Mouse (Mus musculus) lung, postnatal 0 days (tissue): ENCODE results near the gene Nbea. TPM values are rescaled to one million over a fixed set of nuclear protein-coding genes. Genes with fewer than 3 reads are reported as not detected.

Experiments used
- ATAC-seq: fragments of 200-750 bp; cut with Nextera tagmentation; 2 replicates; pipeline ENCODE4 v1.8.0; 2017; ENCODE audit warnings: moderate library complexity
- DNase-seq: peaks from one replicate; pipeline ENCODE4 v3.0.0-alpha.2; 2016; ENCODE audit warnings: low spot score
- H3K27ac ChIP-seq: fragments of 300-500 bp; sonication (generic); 2 replicates; pipeline ENCODE4 v1.5.1; 2014; ENCODE audit warnings: antibody characterized with exemption, mild to moderate bottlenecking, low read length, mixed read lengths
- H3K27me3 ChIP-seq: fragments of 300-500 bp; sonication (generic); replicated peaks from 2 replicates; pipeline ENCODE4 v1.6.1; 2014; ENCODE audit warnings: low read length, mixed read lengths; ENCODE audit not compliant: insufficient read depth
- H3K36me3 ChIP-seq: fragments of 300-500 bp; sonication (generic); 2 replicates; pipeline ENCODE4 v1.6.1; 2014; ENCODE audit warnings: low read length, mixed read lengths; ENCODE audit not compliant: insufficient read depth
- H3K4me1 ChIP-seq: fragments of 300-500 bp; sonication (generic); 2 replicates; pipeline ENCODE4 v1.6.1; 2014; ENCODE audit warnings: antibody characterized with exemption, low read depth, low read length, mixed read lengths; ENCODE audit not compliant: insufficient read depth
- H3K4me2 ChIP-seq: fragments of 300-500 bp; sonication (generic); replicated peaks from 2 replicates; pipeline ENCODE4 v1.6.1; 2014; ENCODE audit warnings: low read depth, mild to moderate bottlenecking, low read length, moderate library complexity, mixed read lengths
- H3K4me3 ChIP-seq: fragments of 300-500 bp; sonication (generic); 2 replicates; pipeline ENCODE4 v1.5.1; 2014; ENCODE audit warnings: low read depth, low read length
- H3K9ac ChIP-seq: fragments of 300-500 bp; sonication (generic); replicated peaks from 2 replicates; pipeline ENCODE4 v1.6.1; 2014; ENCODE audit warnings: low read depth, mild to moderate bottlenecking
- H3K9me3 ChIP-seq: fragments of 300-500 bp; sonication (generic); 2 replicates; pipeline ENCODE4 v1.6.1; 2016; ENCODE audit warnings: low read length, mixed read lengths
- CTCF ChIP-seq: IDR thresholded peaks from 2 replicates; pipeline ENCODE4 v1.5.1; 2016; ENCODE audit warnings: antibody characterized with exemption, mild to moderate bottlenecking
- EP300 ChIP-seq: IDR thresholded peaks from 2 replicates; pipeline ENCODE4 v1.6.1; 2016; ENCODE audit warnings: antibody characterized with exemption, mild to moderate bottlenecking, control low read depth
- WGBS: fragments of 180-500 bp; shearing (Covaris S2); extraction: QIAGEN DNeasy Blood & Tissue Kit; methylation state at CpG from one replicate; pipeline ENCODE4 v1.1.7; 2014; 5-methylcytosine and 5-hydroxymethylcytosine counted together
- polyA plus RNA-seq: library from polyadenylated mRNA; unstranded; fragments of >200 nt; fragmentation: Nextera tagmentation; extraction: Ambion mirVana; gene quantifications from 2 replicates; pipeline ENCODE4 v1.2.1, GENCODE M21; 2015

Gene Nbea
- polyA plus RNA-seq, 1 experiment from 2014 or later, result 6.3 TPM

DNA sequence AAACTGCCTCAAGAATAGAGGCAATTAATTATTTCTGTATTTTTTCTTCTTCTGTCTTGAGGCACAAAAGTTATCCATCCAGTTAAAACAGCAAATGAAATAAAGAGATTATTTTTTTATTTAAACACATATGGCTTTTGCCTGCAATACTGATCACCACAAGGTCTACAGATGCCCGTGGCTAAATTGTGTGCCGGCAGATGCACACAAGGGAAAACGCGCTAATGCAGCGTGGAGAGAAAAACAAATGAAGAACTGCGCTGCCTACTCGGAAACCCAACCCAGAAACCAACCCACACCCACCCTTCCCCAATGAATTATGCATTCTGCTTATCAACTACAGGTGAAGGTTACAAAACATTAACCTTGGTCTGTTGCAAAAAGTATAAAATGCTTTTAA lies 408.3 kb downstream of the Nbea start:
- ATAC-seq, result no peak

DNA sequence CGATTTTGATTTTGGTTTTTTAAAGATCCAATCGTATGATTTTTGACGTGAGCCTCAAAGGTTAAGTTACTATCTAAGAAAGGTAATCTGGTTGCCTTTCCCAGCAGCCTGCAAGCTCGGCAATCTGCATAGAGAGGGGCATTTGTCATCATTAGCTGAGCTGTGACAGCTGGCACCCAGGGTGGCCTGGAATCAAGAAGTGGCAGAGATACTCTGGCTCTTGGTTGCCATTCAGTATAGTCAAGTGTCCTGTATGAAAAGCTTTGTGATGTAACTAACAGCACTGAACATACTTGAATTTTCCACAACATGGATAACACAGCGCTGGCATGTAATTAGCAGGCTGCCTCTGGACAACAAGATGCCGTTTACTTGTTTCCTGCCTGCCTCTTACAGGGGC lies 409.3 kb downstream of the Nbea start:
- Histone ChIP-seq H3K27me3 (peaks cover 3% of the 10 kb centered on the region), H3K4me1 (no peaks in the 10 kb centered on the region), H3K36me3 (no peaks in the 10 kb centered on the region), H3K9ac (no peak overlapping the region), H3K9me3 (no peaks in the 10 kb centered on the region), H3K27ac (no peak overlapping the region), H3K4me3 (no peak overlapping the region), H3K4me2 (no peak overlapping the region)
- DNase-seq (no peak), ATAC-seq (no peak)
- 51% methylated on average over 6 of the region's 6 CpGs for WGBS
- no peak for TF ChIP-seq CTCF
- TF ChIP-seq EP300, result no peak

More for the DNA sequence above, 408.3 kb downstream of the Nbea start:
- 79% methylated on average over 7 of the region's 7 CpGs for WGBS
- Histone ChIP-seq H3K4me2 (no peak overlapping the region), H3K9me3 (no peaks in the 10 kb centered on the region), H3K9ac (no peak overlapping the region), H3K36me3 (no peaks in the 10 kb centered on the region), H3K27ac (no peak overlapping the region), H3K27me3 (peaks cover 9% of the 10 kb centered on the region), H3K4me1 (no peaks in the 10 kb centered on the region), H3K4me3 (no peak overlapping the region)
- no peak for DNase-seq
- TF ChIP-seq EP300 (no peak), CTCF (no peak)

DNA sequence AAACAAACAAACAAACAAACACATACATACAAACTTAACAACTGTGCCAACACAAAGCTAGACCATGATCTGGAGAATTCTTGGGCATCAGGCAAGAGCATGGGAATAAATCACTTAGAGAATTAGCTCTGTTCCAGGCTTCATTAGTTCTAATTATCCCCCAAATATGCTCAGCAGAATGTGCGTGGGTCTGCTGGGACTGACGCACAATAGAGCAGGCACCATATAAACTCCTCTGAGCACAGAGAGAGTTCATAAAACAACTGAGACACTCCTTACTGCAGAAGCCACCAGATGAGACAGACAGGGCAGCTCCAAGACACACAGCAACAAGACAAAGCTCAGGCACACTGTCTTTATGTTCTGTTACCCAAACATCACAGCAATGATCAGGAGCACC lies 414.2 kb downstream of the Nbea start:
- Histone ChIP-seq H3K27ac (no peak overlapping the region), H3K4me1 (no peaks in the 10 kb centered on the region), H3K36me3 (no peaks in the 10 kb centered on the region), H3K27me3 (no peaks in the 10 kb centered on the region), H3K4me2 (no peak overlapping the region), H3K4me3 (no peak overlapping the region), H3K9me3 (no peaks in the 10 kb centered on the region), H3K9ac (no peak overlapping the region)
- WGBS, result 76% methylated on average over 2 of the region's 2 CpGs
- DNase-seq (no peak), ATAC-seq (no peak)
- TF ChIP-seq EP300 (no peak), CTCF (no peak)

DNA sequence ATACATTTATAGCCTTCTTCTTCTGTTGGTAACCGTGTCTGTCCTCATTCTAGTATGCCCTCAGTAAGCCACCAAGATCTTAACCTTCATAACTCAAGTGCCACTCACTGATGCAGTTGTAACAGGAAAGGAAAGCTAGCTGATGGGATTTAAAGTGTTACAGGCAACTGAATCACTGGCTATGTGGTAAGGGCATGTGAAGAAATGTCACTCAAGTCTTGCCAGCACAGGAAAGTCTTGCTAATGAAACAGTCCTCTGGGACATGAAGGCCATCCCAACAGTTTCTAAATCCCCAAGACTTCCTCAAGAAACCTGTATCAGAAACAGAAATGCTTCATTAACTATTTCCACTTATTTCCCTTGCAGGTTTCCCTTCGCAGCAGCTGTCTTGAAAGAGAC lies 414.8 kb downstream of the Nbea start:
- TF ChIP-seq CTCF (no peak), EP300 (no peak)
- no peak overlapping the region for H3K9ac ChIP-seq
- H3K4me3 ChIP-seq, result no peak overlapping the region
- H3K27ac ChIP-seq, result no peak overlapping the region
- H3K9me3 ChIP-seq, result no peaks in the 10 kb centered on the region
- WGBS, result 60% methylated on average over 2 of the region's 2 CpGs
- H3K4me1 ChIP-seq, result no peaks in the 10 kb centered on the region
- peak; percentile 37 for DNase-seq
- H3K27me3 ChIP-seq, result no peaks in the 10 kb centered on the region
- no peak overlapping the region for H3K4me2 ChIP-seq
- no peaks in the 10 kb centered on the region for H3K36me3 ChIP-seq
- peak; percentile 47; the same call in 1 of the 2 replicates for ATAC-seq

DNA sequence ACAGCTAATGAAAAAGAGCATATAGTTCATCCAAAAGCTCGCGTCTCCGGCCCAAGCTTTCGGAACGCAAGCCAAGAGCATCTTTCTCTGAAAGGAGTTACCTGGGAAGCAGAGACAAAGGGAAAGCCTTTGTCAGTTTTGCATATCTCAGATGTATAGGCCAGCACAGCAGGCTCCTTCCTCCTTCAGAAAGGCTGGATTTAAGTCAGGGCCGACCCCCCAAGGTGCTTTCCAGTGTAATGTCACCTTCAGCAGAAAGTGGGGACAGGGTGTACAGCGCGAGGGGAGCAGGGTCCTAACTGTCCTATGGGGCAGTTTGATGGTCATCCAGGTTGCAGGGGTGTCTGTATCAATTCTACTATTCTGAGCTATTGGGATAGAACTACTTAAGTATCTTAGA lies 419.9 kb downstream of the Nbea start:
- H3K4me3 ChIP-seq, result no peak overlapping the region
- no peak overlapping the region for H3K27ac ChIP-seq
- WGBS, result 68% methylated on average over 8 of the region's 8 CpGs
- no peak overlapping the region for H3K4me2 ChIP-seq
- DNase-seq, result no peak
- no peak for ATAC-seq
- no peaks in the 10 kb centered on the region for H3K36me3 ChIP-seq
- no peaks in the 10 kb centered on the region for H3K9me3 ChIP-seq
- no peak overlapping the region for H3K9ac ChIP-seq
- no peaks in the 10 kb centered on the region for H3K27me3 ChIP-seq
- no peaks in the 10 kb centered on the region for H3K4me1 ChIP-seq
- TF ChIP-seq EP300 (no peak), CTCF (no peak)

DNA sequence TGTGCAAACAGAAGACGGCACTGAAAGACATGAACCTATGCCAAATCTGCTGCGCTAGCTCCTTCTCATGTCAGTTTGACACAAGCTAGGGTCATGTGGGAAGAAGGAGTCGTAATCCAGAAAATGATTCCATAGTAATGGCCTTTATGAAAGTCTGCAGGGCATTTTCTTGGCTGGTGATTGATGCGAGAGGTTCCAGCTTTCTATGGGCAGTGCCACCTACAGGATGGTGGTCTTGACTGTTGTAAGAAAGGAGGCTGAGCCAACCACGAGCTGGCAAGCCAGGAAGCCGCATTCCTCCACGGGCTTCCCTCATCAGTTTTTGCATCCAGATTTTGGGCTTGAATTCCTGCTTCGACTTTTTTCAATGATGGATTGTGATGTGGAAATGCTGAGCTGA lies 425.2 kb downstream of the Nbea start:
- H3K27me3 ChIP-seq, result no peaks in the 10 kb centered on the region
- no peaks in the 10 kb centered on the region for H3K9me3 ChIP-seq
- no peaks in the 10 kb centered on the region for H3K36me3 ChIP-seq
- no peak overlapping the region for H3K27ac ChIP-seq
- no peak for ATAC-seq
- TF ChIP-seq EP300, result no peak
- peak; percentile 27 for TF ChIP-seq CTCF
- no peak overlapping the region for H3K9ac ChIP-seq
- H3K4me1 ChIP-seq, result no peaks in the 10 kb centered on the region; the same call in 1 of the 2 replicates
- WGBS, result 40% methylated on average over 8 of the region's 8 CpGs
- H3K4me2 ChIP-seq, result no peak overlapping the region
- no peak overlapping the region for H3K4me3 ChIP-seq
- no peak for DNase-seq

DNA sequence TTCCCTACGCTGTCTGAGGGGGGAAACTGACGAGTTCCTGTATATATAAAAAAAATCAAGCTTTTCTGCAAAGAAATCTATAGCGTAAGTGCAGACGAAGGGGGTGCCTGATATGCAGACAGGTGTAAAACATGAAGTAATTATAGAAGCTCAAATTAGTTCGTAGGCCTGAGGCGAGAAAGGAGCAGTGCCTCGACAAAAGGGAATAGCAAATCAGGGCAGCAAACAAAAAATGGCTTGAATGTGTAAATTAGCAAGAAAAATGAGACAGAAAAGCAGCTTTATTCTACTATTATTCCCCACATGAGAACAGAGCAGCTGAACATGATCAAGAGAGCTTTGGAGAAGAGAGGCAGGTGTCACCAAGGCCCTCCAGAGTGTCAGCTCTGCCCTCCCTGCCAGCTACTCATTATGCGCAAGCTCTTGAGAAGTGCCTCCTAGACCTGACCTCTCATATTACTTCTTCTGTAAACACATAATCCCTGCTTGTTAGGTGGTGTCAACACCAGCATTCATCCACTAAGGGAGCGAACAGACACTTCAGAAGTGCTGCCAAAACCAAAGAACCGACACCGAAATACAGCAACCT lies 426.8 kb downstream of the Nbea start:
- Histone ChIP-seq H3K4me1 (no peaks in the 10 kb centered on the region; the same call in 1 of the 2 replicates), H3K27me3 (no peaks in the 10 kb centered on the region), H3K4me3 (no peak overlapping the region), H3K27ac (no peak overlapping the region), H3K36me3 (no peaks in the 10 kb centered on the region), H3K9me3 (no peaks in the 10 kb centered on the region), H3K4me2 (no peak overlapping the region), H3K9ac (no peak overlapping the region)
- DNase-seq (peak; percentile 11), ATAC-seq (no peak)
- no peak for TF ChIP-seq EP300
- no peak for TF ChIP-seq CTCF
- WGBS, result 70% methylated on average over 11 of the region's 11 CpGs
